In the genomic region with DNA sequence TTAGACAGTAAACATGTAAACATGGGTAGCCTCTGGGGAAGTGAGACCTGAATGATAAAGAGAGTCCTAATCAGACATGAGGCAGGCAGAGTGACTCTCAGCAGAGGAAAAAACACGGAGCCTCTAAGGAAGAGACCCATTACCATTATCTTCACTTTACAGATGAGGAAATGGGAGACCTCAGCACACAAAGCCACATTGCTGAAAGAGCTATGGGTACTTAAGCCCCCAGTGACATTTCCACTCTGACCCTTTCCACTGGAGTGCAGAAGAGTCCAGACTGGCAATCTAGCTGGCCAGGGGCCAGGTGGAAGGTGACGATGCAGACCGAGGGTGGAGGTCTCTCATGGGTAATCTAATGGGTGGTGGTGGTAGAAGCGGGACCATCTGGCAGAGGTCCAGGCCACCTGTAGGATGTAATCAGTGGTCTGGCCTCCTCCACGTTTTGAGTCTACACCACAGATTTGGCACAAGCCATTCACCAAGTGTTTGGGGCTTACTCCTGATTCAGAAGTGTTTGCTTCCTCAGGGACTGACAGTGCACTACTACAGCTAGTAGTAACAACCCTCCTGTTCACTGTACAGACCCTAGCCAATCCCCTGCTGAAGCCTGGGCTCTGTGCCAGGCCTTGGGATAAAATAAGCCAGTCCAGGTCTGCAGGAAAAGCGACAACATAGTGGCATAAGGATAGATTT, we compare ENCODE assay signal across 1 mouse cellular context.
TF ChIP-seq lines count a peak whose summit lies in the region.

No protein-coding gene starts in this region.

TF ChIP-seq in MEL, 35 proteins besides CTCF, POLR2A, EP300 and RAD21 (continued from another document):
- no peak; the same call in 1 of the 2 replicates for TF ChIP-seq CHD2 (IDR thresholded peaks at IDR 0.05; ENCODE audit: low read length)
- no peak for TF ChIP-seq MYC (IDR thresholded peaks at IDR 0.05; ENCODE audit: low read depth, low read length)
- 0 out of 2 replicates have a peak, but pooled peaks have one; percentile 12 for TF ChIP-seq HCFC1 (IDR thresholded peaks at IDR 0.05; ENCODE audit: low read depth, low read length)
- TF ChIP-seq E2F4 (IDR thresholded peaks at IDR 0.05; ENCODE audit: borderline replicate concordance, low read depth, low read length) = no peak
- no peak for TF ChIP-seq USF2 (IDR thresholded peaks at IDR 0.05; ENCODE audit: borderline replicate concordance in 1 of 2, insufficient read depth in 1 of 2, low read depth in 1 of 2, low read length in 2 of 2)
- TF ChIP-seq KAT2A (conservative IDR thresholded peaks at IDR 0.05; ENCODE audit: low read depth, low read length) = no peak
- TF ChIP-seq TCF12 (IDR thresholded peaks at IDR 0.05; ENCODE audit: low read depth, low read length) = peak; percentile 87
- TF ChIP-seq POLR2AphosphoS2 (IDR thresholded peaks at IDR 0.05; ENCODE audit: low read length) = no peak
- TF ChIP-seq ZKSCAN1 (IDR thresholded peaks at IDR 0.05; ENCODE audit: low read depth, low read length) = no peak
- TF ChIP-seq SIN3A (IDR thresholded peaks at IDR 0.05; ENCODE audit: low read length) = peak; percentile 27; the same call in 1 of the 2 replicates
- TF ChIP-seq SMC3 (IDR thresholded peaks at IDR 0.05; ENCODE audit: low read depth, low read length) = no peak
- no peak for TF ChIP-seq UBTF (IDR thresholded peaks at IDR 0.05; ENCODE audit: borderline replicate concordance, insufficient read depth, low read depth, low read length)
- no peak for TF ChIP-seq NRF1 (IDR thresholded peaks at IDR 0.05; ENCODE audit: insufficient read depth, low read depth, low read length, poor library complexity, severe bottlenecking)
- TF ChIP-seq JUND (IDR thresholded peaks at IDR 0.05; ENCODE audit: low read depth, low read length) = no peak
- no peak for TF ChIP-seq ZMIZ1 (IDR thresholded peaks at IDR 0.05; ENCODE audit: low read depth, low read length)
- no peak for TF ChIP-seq TBP (IDR thresholded peaks at IDR 0.05; ENCODE audit: low read depth, low read length)
- peak; percentile 89 for TF ChIP-seq RCOR1 (IDR thresholded peaks at IDR 0.05; ENCODE audit: low read depth, low read length)
